Mouse (Mus musculus): ENCODE data around the gene Grin1. TPM values are rescaled to one million over a fixed set of nuclear protein-coding genes. Genes with fewer than 3 reads are reported as not detected.

Gene Grin1
- polyA plus RNA-seq, 1 experiment: 0.63 TPM

DNA sequence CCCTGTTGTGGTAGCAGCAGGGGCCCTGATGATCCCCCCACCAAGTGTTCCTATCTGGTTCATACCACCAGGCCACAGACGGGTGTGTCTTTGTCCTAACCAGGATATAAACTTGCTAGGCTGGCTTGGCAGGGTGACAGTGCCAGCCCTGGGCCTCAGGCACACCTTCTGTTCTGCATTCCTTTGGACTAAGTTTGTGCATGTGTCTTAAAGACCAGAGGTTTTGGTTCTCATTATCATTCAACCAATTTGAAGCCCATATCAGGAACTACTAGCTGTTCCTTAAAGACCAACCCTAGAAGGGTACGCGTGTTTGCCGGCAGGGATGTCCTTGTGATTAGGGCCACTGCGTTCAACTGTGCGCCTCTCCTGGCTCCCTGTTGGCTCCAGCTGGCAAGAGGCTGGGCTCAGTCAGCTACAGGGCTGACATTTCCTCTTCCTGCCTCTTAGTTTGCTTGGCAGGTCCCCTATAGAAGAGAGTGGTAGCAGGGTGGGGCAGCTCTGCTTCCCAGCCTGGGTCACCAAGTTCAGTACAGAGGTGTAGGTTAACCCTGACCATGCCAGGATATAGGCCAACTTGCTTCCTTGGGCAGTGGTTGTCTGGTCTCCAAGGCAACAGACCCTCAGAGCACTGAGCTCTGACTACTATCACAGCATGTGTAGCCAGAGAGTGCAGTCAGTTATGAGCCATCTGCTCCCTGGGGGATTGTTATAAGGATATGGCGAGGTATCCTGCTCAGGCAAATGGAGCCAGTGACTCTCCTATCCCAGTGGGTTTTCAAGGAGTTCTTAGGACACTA is 31.9 kb downstream of the Grin1 start:
- Histone ChIP-seq H3K4me3 (ENCODE audit: low read depth, low read length) (no peak overlapping the region), H3K27me3 (ENCODE audit: control insufficient read depth, insufficient read depth, low read length) (peaks cover 5% of the 10 kb centered on the region), H3K4me1 (ENCODE audit: control insufficient read depth, insufficient read depth, insufficient read length, low read length) (peaks cover 57% of the 10 kb centered on the region), H3K36me3 (ENCODE audit: control insufficient read depth, insufficient read depth, low read length) (peaks cover 22% of the 10 kb centered on the region), H3K27ac (ENCODE audit: insufficient read depth, low read depth, low read length) (peak overlapping the region; percentile 99)
- 19% methylated on average over 7 of the region's 7 CpGs for WGBS
- TF ChIP-seq CTCF (IDR thresholded peaks at IDR 0.05; ENCODE audit: extremely low read depth, insufficient read length, insufficient replicate concordance, low read depth, low read length) (no peak), POLR2A (IDR thresholded peaks at IDR 0.05; ENCODE audit: low read depth, low read length) (no peak)

DNA sequence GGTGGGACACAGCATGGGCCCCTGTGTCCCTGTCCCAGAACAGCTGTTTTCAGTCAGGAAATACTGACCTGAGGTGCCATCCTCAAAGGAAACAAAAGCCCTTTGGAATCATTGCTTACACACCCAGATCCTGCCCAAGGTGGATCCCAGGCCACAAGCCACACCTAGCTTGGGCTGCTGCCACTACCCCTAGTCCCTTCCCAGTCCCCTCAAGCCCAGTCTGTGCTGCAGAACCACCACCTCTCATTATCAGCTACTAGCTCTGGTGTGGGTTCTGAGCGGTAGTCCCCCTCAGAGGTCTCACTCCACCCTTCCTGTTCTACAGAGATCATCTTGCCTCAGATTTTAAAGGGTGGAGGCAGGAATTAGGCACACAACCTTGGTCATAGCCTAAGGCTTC is 32.7 kb downstream of the Grin1 start:
- peaks cover 55% of the 10 kb centered on the region for H3K4me1 ChIP-seq (ENCODE audit: control insufficient read depth, insufficient read depth, insufficient read length, low read length)
- no peaks in the 10 kb centered on the region; the same call in 1 of the 2 replicates for H3K27me3 ChIP-seq (ENCODE audit: control insufficient read depth, insufficient read depth, low read length)
- peaks cover 27% of the 10 kb centered on the region for H3K36me3 ChIP-seq (ENCODE audit: control insufficient read depth, insufficient read depth, low read length)
- peak overlapping the region; percentile 99 for H3K27ac ChIP-seq (ENCODE audit: insufficient read depth, low read depth, low read length)
- TF ChIP-seq POLR2A (IDR thresholded peaks at IDR 0.05; ENCODE audit: low read depth, low read length): no peak
- no peak for TF ChIP-seq CTCF (IDR thresholded peaks at IDR 0.05; ENCODE audit: extremely low read depth, insufficient read length, insufficient replicate concordance, low read depth, low read length)
- no peak overlapping the region for H3K4me3 ChIP-seq (ENCODE audit: low read depth, low read length)
- 21% methylated on average over 1 of the region's 1 CpGs for WGBS

DNA sequence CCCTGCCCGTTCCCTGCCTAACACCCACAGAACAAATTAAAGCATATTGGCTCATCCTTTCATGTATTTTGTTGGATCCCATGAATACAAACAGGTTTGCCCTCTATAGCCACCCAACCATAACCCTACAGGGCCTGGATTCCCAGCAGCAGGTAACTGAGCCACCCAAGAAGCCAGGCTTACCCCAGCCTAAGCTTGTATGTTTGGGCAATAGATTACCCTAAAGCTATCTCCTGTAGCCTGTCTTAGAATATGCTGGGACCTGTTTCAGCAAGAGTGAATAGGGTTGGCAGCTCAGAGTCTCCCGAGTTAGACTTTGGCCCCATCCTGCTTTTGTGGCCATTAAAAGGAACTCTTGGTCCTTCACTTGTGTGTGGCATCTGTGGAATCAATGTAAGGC is 33.4 kb downstream of the Grin1 start:
- 46% methylated on average over 2 of the region's 2 CpGs for WGBS
- peaks cover 34% of the 10 kb centered on the region for H3K36me3 ChIP-seq (ENCODE audit: control insufficient read depth, insufficient read depth, low read length)

DNA sequence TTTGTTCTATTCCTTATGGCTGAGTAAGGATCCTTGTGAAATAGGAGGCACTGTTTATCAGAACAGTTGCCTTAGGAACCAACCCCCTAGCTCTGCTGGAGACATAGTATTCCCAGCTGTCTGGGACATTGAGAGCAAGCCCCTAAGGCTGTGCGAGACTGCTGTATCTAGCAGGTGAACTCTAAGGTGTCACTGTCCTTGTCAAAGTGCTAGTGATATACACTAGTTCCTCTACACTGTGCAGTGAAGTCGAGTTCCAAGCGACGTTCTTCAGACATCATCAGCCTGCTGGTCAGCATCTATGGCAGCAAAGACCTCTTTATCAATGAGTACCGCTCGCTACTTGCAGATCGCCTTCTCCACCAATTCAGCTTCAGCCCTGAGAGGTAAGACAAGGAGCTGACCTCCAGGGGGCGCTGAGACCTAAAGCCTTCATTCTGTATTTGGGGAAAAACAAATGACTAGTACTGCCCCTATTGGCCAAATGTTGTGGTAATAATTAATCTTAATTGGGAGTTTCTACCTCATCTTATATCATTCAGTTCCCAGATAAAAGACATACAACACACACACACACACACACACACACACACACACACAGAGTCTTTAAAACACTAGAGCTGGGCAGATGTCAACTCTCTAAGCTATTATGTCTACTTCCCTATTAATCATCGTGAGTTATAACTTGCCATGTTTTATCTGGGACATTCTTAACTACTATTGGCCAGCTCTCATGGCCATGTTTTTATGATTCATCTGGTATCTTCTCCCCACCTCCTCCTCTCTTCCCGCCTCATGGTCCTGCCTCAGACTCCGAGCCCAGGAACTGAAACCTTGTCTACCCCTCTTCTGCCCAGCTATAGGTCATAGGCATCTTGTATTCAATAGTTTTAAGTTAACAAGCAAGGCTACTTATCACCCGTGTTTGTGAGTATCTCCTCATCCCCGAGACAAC is 39.8 kb downstream of the Grin1 start:
- Histone ChIP-seq H3K27me3 (ENCODE audit: control insufficient read depth, insufficient read depth, low read length) (no peaks in the 10 kb centered on the region), H3K27ac (ENCODE audit: insufficient read depth, low read depth, low read length) (0 out of 2 replicates have a peak overlapping the region, but pooled peaks have one; percentile 12), H3K4me1 (ENCODE audit: control insufficient read depth, insufficient read depth, insufficient read length, low read length) (peaks cover 2% of the 10 kb centered on the region; the same call in 1 of the 2 replicates), H3K4me3 (ENCODE audit: low read depth, low read length) (no peak overlapping the region), H3K36me3 (ENCODE audit: control insufficient read depth, insufficient read depth, low read length) (peaks cover 62% of the 10 kb centered on the region)
- 34% methylated on average over 13 of the region's 13 CpGs for WGBS
- TF ChIP-seq POLR2A (IDR thresholded peaks at IDR 0.05; ENCODE audit: low read depth, low read length): no peak
- peak; percentile 80; the same call in 1 of the 2 replicates for TF ChIP-seq CTCF (IDR thresholded peaks at IDR 0.05; ENCODE audit: extremely low read depth, insufficient read length, insufficient replicate concordance, low read depth, low read length)

More for the DNA sequence above, 33.4 kb downstream of the Grin1 start:
- peak overlapping the region; percentile 99 for H3K27ac ChIP-seq (ENCODE audit: insufficient read depth, low read depth, low read length)
- TF ChIP-seq POLR2A (IDR thresholded peaks at IDR 0.05; ENCODE audit: low read depth, low read length) (no peak), CTCF (IDR thresholded peaks at IDR 0.05; ENCODE audit: extremely low read depth, insufficient read length, insufficient replicate concordance, low read depth, low read length) (no peak)
- H3K27me3 ChIP-seq (ENCODE audit: control insufficient read depth, insufficient read depth, low read length): no peaks in the 10 kb centered on the region
- no peak overlapping the region for H3K4me3 ChIP-seq (ENCODE audit: low read depth, low read length)
- peaks cover 48% of the 10 kb centered on the region for H3K4me1 ChIP-seq (ENCODE audit: control insufficient read depth, insufficient read depth, insufficient read length, low read length)

DNA sequence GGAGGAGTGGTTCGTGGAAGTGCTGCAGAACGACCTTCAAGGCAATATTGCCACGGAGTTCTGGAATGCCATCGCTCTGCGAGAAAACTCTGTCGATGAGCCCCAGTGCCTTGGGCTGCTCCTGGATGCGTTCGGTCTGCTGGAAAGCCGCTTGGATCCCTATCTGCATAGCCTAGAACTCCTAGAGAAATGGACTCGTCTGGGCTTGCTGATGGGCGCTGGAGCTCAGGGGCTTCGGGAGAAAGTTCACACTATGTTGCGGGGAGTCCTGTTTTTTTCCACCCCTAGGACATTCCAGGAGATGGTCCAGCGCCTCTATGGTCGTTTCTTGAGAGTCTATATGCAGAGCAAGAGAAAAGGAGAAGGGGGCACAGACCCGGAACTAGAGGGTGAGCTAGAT is 46.0 kb downstream of the Grin1 start:
- peak overlapping the region; percentile 88 for H3K4me3 ChIP-seq (ENCODE audit: low read depth, low read length)
- WGBS: 22% methylated on average over 16 of the region's 16 CpGs
- no peak for TF ChIP-seq CTCF (IDR thresholded peaks at IDR 0.05; ENCODE audit: extremely low read depth, insufficient read length, insufficient replicate concordance, low read depth, low read length)
- no peak for TF ChIP-seq POLR2A (IDR thresholded peaks at IDR 0.05; ENCODE audit: low read depth, low read length)
- H3K27me3 ChIP-seq (ENCODE audit: control insufficient read depth, insufficient read depth, low read length): no peaks in the 10 kb centered on the region
- H3K27ac ChIP-seq (ENCODE audit: insufficient read depth, low read depth, low read length): peak overlapping the region; percentile 33; the same call in 1 of the 2 replicates
- peaks cover 54% of the 10 kb centered on the region for H3K36me3 ChIP-seq (ENCODE audit: control insufficient read depth, insufficient read depth, low read length)
- peaks cover 10% of the 10 kb centered on the region for H3K4me1 ChIP-seq (ENCODE audit: control insufficient read depth, insufficient read depth, insufficient read length, low read length)

DNA sequence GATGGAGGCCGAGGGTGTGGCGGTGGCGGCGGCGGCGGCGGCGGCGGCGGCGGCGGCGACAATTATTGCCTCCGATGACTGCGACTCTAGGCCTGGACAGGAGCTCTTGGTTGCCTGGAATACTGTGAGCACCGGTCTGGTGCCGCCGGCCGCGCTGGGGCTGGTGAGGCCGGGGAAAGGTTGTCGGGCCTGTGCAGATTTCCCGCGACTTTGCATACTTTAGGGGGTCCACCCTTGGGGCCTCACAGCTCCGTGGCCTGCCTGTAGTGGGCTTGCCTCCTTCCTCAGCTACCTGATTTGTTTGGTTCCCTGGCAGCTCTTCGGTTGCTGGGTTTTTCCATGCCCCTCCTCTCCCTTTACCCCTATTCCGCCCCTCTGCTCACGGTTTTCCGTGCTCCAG is 46.5 kb downstream of the Grin1 start:
- WGBS: under 1% methylated on average over 29 of the region's 29 CpGs
- TF ChIP-seq POLR2A (IDR thresholded peaks at IDR 0.05; ENCODE audit: low read depth, low read length) (peak; percentile 44; the same call in 1 of the 2 replicates), CTCF (IDR thresholded peaks at IDR 0.05; ENCODE audit: extremely low read depth, insufficient read length, insufficient replicate concordance, low read depth, low read length) (no peak)
- Histone ChIP-seq H3K4me1 (ENCODE audit: control insufficient read depth, insufficient read depth, insufficient read length, low read length) (peaks cover 11% of the 10 kb centered on the region), H3K27me3 (ENCODE audit: control insufficient read depth, insufficient read depth, low read length) (no peaks in the 10 kb centered on the region), H3K27ac (ENCODE audit: insufficient read depth, low read depth, low read length) (peak overlapping the region; percentile 33; the same call in 1 of the 2 replicates), H3K36me3 (ENCODE audit: control insufficient read depth, insufficient read depth, low read length) (peaks cover 54% of the 10 kb centered on the region), H3K4me3 (ENCODE audit: low read depth, low read length) (peak overlapping the region; percentile 88)

Data from small intestine, adult 2 months (tissue).